Mouse (Mus musculus) right cerebral cortex, postnatal 25 days (tissue): Measurements from ENCODE around the gene Dct.

ENCODE experiments used
- DNase-seq: peaks from one replicate; pipeline ENCODE4 v3.0.0; 2022

Dct gene

GRCm38 (mm10) chr14:118042066-118042762 lies 9.8 kb downstream of the Dct start:
- no peak for DNase-seq

- DNase-seq, result no peak
Measured at GRCm38 (mm10) chr14:118040550-118041250, 11.3 kb downstream of the Dct start.

GRCm38 (mm10) chr14:118039074-118039473 lies 13.0 kb downstream of the Dct start:
- DNase-seq, result no peak

DNA sequence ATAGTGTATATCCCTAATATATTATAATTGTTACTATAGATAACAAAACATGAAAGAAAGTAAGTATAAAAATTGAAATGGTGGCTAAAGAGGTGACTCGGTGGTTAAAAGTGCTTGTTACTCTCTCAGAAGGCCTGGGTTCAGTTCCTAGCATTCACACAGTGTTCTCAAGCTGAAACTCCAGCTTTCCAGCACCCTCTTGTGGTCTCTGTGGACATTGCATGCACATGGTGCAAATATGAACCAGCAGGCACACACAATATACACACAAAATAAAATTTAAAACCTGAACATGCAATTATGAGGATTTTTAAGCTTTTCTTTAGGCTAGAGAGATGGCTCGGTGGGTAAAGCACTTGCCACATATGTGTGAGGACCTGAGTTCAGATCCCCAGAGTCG lies 24.5 kb downstream of the Dct start:
- DNase-seq, result no peak

GRCm38 (mm10) chr14:118021867-118022543 lies 30.0 kb downstream of the Dct start:
- no peak for DNase-seq

GRCm38 (mm10) chr14:118019314-118019713 lies 32.7 kb downstream of the Dct start:
- DNase-seq, result no peak

DNA sequence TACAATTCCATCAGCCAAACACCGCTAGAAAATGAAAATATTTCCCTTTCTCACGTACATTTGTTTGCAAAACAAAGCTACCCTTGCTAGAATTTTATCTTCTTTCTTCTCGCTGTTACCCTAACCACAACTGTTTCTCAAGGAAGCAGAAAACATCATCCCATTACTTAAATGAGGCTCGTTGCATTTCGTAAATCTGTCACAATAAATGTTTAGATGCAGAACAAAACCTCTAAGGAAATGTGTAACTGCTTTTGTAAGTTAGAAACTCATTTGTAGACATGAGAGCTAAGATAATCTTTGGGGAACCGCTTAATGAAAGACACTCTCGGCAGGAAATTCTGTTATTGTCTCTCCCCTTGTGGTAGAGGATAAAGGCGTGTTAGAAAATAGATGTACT lies 38.8 kb downstream of the Dct start:
- DNase-seq, result no peak

DNA sequence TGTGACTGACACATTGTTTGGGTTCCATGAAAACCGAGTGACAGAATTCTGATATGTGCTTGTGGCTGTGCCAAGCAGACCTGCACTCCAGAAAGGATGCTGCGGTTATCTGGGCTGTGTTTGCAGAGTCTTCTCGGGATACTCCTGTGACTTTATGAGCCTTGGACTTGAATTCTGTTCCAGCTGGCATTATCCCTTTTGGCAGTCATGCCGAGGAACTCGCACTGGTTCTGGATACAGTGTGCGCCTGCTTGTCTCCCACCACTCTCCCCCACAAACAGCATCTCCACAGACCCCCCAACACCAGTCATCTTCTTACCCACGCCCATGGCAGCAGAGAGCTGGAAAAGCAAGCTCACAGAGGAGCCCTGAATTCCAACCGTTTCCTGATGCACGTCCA lies 42.5 kb downstream of the Dct start:
- DNase-seq, result no peak

- peak; percentile 25 for DNase-seq
Measured at GRCm38 (mm10) chr14:118005697-118006096, 46.3 kb downstream of the Dct start.

DNA sequence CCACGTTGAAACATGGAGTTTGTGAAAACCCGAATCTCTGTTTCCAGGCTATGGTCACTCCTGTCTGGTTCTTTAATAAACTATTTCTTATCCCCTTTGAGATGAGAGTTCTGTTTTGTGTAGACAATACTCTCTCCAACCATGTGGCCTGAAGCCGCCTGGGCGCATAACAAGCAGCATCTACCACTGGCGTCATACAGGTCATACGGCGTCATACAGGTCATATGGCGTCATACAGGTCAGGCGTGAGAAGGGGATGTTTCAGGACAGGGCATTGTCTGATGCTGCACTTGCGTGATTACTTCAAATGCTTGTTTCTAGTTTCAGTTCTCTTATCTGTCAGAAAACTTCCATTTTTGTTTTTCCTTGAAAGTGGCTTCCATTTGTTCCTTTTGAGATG lies 47.6 kb downstream of the Dct start:
- DNase-seq, result no peak

DNA sequence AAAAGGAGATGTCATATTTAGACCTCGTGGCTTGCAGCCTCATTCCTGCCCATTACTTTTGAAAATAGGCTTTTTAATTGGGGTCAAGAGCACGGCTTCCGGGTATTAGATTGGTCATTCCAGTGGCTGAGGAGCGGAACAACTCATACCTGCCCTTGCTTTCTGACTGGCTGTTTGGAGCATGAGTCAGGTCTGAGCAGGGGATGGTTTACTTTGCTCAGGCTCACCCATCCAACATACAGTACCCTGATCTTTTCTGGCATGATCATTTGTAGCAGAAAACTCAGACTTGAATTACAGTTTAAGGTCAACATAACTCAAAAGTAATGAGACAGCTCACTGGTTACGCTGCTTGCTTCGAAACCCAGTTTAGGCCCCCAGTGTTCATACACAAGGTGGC lies 58.2 kb downstream of the Dct start:
- no peak for DNase-seq

DNA sequence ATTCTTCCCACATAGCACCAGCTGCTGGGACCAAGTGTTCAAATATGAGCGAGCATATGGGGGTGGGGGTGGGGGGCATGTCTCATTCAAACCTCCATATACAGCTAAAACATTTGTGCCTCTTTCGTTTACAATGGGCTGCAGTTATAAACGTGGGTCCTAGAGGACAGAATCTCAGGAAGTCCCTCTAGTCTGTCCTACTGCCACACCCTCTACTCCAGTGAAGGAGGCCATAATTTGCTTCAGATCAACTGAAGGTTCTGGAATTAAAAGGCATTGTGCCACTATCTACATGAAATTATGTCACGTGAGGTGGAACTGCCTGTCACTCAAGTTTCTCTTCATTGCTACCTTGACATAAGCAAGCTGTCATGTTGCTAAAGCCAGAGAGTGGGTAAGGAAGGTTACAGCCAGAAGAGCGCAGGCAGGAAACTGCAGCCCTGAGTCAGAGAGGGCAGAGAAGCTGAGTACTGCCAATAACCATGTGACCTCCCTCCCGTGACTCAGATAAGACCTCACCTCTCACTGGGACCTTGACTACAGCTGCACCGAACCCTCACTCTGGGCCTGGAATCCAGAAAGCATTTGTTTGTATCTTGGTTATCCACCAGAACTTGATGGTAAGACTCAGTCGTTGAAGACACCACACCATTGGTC lies 59.3 kb downstream of the Dct start:
- no peak for DNase-seq

DNA sequence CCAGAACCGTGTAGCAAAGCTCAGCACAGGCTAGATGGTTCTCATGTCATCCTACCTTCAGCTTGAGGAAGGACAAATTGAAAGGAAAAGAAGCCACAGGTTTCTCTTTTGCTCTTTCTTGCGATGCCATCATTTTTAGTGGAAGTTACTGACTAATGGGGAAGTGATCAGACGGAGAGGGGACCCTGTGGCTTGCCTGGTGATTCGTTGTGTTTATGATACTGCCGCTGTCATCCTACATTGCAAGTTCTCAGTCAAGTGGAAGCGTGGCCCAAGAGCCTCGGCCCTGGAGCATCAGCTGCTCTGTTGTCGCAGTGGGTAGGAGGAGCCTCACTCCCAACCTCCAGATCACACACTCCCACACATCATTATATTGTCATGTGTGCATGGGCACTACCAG lies 61.8 kb downstream of the Dct start:
- no peak for DNase-seq

GRCm38 (mm10) chr14:117988444-117988843 lies 63.6 kb downstream of the Dct start:
- DNase-seq, result no peak

GRCm38 (mm10) chr14:117981532-117981931 lies 70.5 kb downstream of the Dct start:
- peak; percentile 73 for DNase-seq

- DNase-seq, result no peak
Measured at GRCm38 (mm10) chr14:117972576-117972975, 79.5 kb downstream of the Dct start.
